Mouse (Mus musculus) monocyte, adult 59 days (primary cell): ENCODE data around the gene Cacna1h. TPM values are rescaled to one million over a fixed set of nuclear protein-coding genes. Genes with fewer than 3 reads are reported as not detected.

Experiments
- total RNA-seq, 2 experiments: library from RNA; stranded (reverse); gene quantifications; one replicate each; pipeline ENCODE4 v1.2.4; 2023

Cacna1h gene
- total RNA-seq, result under 1 TPM; 0.08 to 0.43 TPM

DNA sequence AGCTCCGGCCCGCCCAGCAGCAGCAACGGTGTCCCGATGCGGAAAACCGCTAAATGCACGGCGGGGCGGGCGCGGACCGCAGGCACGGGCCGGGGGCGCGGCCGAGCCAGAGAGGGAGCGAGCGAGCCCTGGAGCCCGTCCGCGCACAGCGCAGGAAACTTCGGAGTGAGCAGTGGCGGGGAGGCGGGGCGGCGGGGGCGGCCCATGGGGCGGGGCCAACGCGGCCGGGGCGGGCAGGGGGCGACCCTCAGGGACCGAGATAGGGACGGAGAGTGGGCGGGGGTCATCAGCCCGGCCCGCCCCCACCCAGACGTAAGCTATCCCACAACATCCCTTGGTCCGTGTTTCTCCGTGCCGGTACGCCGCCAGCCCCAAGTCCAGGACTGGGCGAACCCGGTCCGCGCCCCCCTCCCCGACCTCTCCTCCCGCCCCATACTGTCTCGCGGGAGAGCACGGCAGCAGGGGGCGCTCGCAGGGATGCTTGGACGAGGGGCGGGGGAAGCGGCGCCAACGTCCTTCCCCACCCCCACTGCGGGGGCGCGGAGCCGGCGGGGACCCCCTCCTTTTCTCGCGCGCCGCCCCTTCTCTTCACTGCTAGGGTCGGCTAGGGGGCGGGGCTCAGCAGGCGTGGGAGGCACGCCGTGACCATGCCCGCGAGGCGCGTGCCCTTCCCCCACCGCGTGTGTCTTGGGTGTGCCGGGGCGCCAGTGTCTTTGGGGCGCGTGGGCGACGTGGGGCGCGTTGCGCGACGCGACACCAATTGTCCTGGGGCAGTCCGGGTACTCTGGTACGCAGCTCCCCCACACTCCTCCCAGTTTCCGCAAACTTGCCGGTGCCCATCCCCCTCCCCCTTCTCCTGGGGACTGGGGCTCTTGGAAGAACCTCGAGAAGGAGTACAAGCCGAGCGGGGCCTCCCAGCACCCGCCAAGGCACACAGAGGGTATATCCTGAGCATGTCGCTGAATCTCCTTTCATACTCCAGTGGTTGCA, at the start of gene Cacna1h:
Gene Cacna1h (minus strand): TSS at position 167 of the 990 bp plus-strand sequence.

DNA sequence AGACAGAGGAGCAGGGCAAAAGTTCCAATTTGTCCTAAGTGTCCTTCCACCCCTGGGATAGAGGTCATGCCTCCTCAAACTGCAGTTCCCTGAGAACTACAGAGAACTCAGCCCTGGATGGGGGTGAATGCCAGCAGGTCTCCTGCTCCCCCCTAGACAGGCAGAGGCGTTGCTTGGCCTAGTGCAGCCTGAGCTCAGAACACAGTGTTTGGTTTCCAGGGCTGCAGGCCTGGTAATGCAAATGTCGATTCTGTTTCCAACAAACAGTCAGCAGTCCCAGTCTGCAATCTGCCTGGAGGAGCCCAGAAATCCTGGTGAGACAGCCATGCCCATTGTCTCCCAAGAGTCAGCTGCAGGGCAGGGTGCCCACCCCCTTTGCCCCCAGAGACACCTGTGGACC, 20.7 kb upstream of the Cacna1h start, which contains the start of gene Tekt4:
Gene Tekt4 (plus strand): TSS at position 344 of the 400 bp plus-strand sequence.

DNA sequence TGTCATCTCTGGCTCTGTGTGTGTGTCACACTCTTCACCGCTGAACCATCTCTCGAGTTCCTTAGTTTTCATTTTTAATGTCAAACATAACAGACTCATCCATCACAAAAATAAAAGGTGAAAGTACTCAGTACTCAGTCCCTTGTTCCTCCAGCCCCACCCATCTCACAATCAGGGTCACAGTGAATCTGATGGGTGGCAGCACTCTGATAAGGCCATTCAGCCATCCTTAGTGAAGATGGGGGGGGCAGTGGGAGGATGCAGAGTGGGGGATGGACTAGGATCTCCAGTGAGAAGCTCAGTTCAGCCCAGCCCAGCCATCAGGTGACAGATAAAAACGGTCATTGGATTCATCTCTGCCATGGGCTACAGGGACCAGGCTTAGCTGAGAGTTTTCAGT, 64.6 kb downstream of the Cacna1h start, which contains the start of gene Tpsg1:
Gene Tpsg1 (plus strand): TSS at position 301 of the 400 bp plus-strand sequence.

DNA sequence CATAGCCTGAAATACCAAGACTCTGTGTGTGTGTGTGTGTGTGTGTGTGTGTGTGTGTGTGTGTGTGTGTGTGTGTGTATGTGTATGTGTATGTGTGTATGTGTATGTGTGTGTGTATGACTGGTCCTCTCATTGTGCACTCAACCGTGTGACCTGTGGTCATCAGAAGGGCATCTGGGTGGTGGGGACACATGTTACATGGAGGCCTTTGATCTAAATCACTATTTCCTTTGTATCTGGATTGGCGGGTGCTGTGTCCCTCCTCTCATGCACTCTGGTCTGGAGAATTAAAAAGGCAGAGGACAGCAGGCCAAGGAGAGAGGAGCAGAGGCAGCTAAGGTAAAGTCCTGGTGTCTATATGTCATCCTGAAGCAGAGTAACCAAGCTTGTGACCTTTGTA, 67.6 kb downstream of the Cacna1h start, which contains the start of gene Tpsb2:
Gene Tpsb2 (plus strand): TSS at position 301 of the 400 bp plus-strand sequence.

DNA sequence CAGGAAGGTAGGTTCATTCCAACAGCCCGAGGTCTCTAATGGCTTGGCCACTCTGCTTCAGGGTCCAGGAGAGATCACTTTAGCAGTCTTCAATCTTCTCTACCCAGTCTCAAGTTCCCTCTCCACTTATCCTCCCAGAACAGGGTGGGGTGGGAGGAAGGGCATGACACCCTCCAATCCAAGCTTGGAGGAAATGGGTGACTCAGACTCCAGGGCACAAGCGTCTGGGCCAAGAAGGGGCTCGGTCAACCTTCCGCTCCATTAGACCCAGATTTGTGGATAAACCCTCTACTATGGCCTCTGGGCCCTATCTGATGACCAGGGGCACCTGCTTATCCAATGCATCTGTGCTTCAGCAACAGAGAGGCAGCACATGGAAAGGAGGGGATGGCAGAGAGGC, 88.1 kb downstream of the Cacna1h start, which contains the start of gene Tpsab1:
Gene Tpsab1 (minus strand): TSS at position 101 of the 400 bp plus-strand sequence.

Other genes starting within 250 kb of the Cacna1h start
- gene BC003965, start 249.2 kb downstream of the Cacna1h start, total RNA-seq, result 1 to 10 TPM; 7.7 to 7.8 TPM
- gene Unkl, start 245.4 kb downstream of the Cacna1h start, total RNA-seq, result 10 to 100 TPM; 23.5 to 23.7 TPM
- gene Gnptg, start 193.7 kb downstream of the Cacna1h start, total RNA-seq, result 10 to 100 TPM; 19.2 to 22.1 TPM
- 10 to 100 TPM; 10.4 to 11.6 TPM for gene Tsr3, start 193.6 kb downstream of the Cacna1h start, total RNA-seq
- 1 to 10 TPM in 1 of 2 experiments, under 1 TPM in 1; 0.81 to 1.7 TPM for gene Baiap3, start 177.4 kb downstream of the Cacna1h start, total RNA-seq
- 100 to 1,000 TPM; 288 to 298 TPM for gene Ube2i, start 159.2 kb downstream of the Cacna1h start, total RNA-seq
- gene Prss34, start 135.4 kb downstream of the Cacna1h start, total RNA-seq, result 10 to 100 TPM in 1 of 2 experiments, 1 to 10 TPM in 1; 6.3 to 11.9 TPM
- not detected for gene Prss28, start 125.1 kb downstream of the Cacna1h start, total RNA-seq
- gene Prss29, start 115.1 kb downstream of the Cacna1h start, total RNA-seq, result 1 to 10 TPM; 2.1 to 2.6 TPM
- gene Tpsab1, start 88.2 kb downstream of the Cacna1h start, total RNA-seq, result not detected
- gene Tpsb2, start 67.5 kb downstream of the Cacna1h start, total RNA-seq, result not detected
- not detected for gene Tpsg1, start 64.5 kb downstream of the Cacna1h start, total RNA-seq
- not detected for gene Tekt4, start 20.8 kb upstream of the Cacna1h start, total RNA-seq
- gene Sstr5, start 63.5 kb upstream of the Cacna1h start, total RNA-seq, result not detected
- under 1 TPM in 1 of 2 experiments, not detected in 1; 0.18 TPM for gene Sox8, start 136.9 kb upstream of the Cacna1h start, total RNA-seq
- gene Lmf1, start 145.3 kb upstream of the Cacna1h start, total RNA-seq, result 10 to 100 TPM; 38.1 to 41.1 TPM